Mouse (Mus musculus): Measurements from ENCODE around the gene Cidec.

DNA sequence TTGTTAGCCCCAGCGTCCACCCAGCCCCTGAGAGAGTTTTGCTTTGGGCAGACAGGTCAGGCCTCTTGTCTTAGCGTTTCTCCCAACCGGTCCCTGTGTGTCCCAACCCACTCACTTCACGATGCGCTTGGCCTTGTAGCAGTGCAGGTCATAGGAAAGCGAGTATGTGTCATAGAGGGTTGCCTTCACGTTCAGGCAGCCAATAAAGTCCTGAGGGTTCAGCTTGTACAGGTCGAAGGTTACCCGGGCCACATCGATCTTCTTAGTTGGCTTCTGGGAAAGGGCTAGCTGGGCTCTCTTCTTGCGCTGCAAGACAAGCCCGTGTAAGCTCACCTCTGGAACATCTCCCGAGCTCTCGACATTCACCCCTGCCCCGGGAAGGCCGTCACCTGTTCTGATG is 7.6 kb downstream of the Cidec start:
- TF ChIP-seq CTCF (IDR thresholded peaks at IDR 0.05) = no peak
- TF ChIP-seq EP300 (IDR thresholded peaks at IDR 0.05) = no peak

Measured in lung, postnatal 0 days (tissue).